Mouse (Mus musculus): ENCODE measurements at regions not wholly inside any gene's neighbourhood (a gene's known extent, or its start where the extent isn't known, plus 50 kb on each side); places are given as distances from the start of the nearest gene placed in this dataset.
"Not testable (repeated sequence)": the region's sequence is repeated elsewhere in the genome, so short reads cannot be mapped to it uniquely, and the experiment has no call there.

DNA sequence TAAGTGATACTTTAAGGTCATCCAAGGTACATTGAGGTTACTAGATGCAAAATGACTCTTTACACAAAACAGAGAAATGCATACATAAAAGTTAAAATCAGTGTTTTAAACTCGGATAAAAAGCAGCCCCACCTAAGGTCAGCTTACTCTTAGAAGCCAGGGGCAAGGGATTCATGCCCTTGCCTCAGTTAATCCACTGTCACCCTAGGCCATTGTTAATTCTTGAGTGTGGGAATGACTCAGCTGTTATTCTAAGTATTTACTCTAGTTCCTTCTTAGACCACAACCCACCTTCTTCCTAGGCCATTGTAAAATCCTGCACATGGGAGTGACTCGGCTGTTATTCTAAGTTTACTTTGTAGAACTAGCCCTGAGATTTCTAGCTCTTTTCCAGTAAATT, 64.1 kb upstream of the Ces1h start:
- intact Hi-C loops (cut with DNase I) = loop anchor here (5.0 kb wide), 1 partner anchor 44 kb away; no protein-coding TSS in a partner anchor
- not testable (repeated sequence) for DNase-seq (ENCODE audit: low spot score in 2 of 2)

DNA sequence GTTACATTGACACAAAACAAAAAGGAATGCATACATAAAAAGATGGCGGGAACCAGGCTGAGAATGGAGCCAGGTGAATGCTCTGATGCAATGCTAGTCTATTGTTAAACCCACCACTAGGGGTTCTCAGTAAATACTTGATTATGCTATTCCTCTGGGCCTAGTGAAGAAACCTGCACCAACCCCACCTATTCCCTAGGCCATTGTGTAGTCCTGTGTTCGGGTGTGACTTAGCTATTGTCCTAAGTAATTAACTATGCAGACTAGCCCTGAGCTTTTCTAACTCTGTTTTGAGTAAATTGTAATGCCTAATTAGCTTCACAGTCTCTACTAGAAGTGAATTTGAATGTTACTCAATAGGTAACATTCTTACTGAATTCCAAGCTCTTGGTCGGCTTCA, 62.4 kb upstream of the Ces1h start:
- no peak for DNase-seq (ENCODE audit: low spot score in 2 of 2)
- intact Hi-C loops (cut with DNase I) = loop anchor here (5.0 kb wide), 1 partner anchor 45 kb away; no protein-coding TSS in a partner anchor

DNA sequence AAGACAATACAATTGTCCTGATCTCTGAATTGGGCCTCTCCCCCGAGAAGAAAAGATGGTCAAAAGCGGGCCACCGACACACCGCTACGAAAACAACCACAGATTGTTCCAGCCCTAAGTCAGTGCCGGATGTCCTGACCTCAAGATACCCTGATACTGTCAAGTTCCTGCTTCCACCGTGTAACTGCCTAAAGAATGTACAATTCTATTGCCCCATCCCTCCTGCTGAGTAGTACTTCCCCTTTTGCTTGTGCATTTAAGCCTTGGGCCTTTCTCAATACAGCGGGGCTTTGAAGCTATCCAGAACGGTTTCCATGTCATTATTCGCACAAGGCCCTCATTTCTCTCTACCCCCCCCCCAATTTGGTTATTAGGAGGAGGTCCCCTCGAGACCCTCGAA, 57.1 kb upstream of the Ces1h start:
- intact Hi-C loops (cut with DNase I) = not testable (repeated sequence)

DNA sequence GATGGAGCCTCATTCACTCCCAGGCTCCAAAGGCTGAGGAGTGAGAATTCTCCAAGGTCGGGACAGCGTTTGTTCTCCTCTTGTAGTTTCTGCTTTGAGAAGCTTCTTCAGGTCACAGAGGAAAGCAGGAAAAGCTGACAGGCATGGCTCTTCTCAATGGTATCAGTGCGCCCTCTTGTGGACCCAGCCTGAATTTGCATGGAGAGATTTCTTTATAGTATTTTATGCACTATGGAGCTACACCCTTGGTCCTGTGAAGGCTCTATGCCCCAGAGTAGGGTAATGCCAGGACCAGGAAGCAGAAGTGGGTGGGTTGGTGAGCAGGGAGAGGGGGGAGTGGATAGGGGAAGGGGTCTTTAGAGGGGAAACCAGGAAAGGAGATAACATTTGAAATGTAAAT, 51.1 kb upstream of the Ces1h start:
- peak; percentile 74 to 90 for DNase-seq (ENCODE audit: low spot score in 2 of 2)
- intact Hi-C loops (cut with DNase I) = loop anchor here (1.0 to 5.0 kb wide), 2 partner anchors 373 to 419 kb away; no protein-coding TSS in a partner anchor

More for the DNA sequence above, 57.1 kb upstream of the Ces1h start:
- not testable (repeated sequence) for DNase-seq (ENCODE audit: low spot score in 2 of 2)
